Mouse (Mus musculus): ENCODE measurements around the gene Txlnb. TPM values are rescaled to one million over a fixed set of nuclear protein-coding genes. Genes with fewer than 3 reads are reported as not detected.

The Txlnb gene
- total RNA-seq, 2 experiments from 2014 or later = not detected

Other genes with a start within 250 kb of the Txlnb start
- 32.4 and 38.6 TPM in 2 replicates for gene Cited2, start 73.0 kb upstream of the Txlnb start, total RNA-seq (2015; ENCODE audit: low replicate concordance)
- gene Cited2, start 73.0 kb upstream of the Txlnb start, total RNA-seq (2017; ENCODE audit: low replicate concordance) = 9.8 and 40.0 TPM in 2 replicates
- gene Heca, start 151.8 kb downstream of the Txlnb start, total RNA-seq (2015; ENCODE audit: low replicate concordance) = 7.5 and 9.7 TPM in 2 replicates
- gene Heca, start 151.8 kb downstream of the Txlnb start, total RNA-seq (2017; ENCODE audit: low replicate concordance) = 8.5 and 13.3 TPM in 2 replicates
- gene Abracl, start 227.1 kb downstream of the Txlnb start, total RNA-seq (2015; ENCODE audit: low replicate concordance) = 56.2 and 99.1 TPM in 2 replicates
- 18.2 and 25.7 TPM in 2 replicates for gene Abracl, start 227.1 kb downstream of the Txlnb start, total RNA-seq (2017; ENCODE audit: low replicate concordance)